Mouse (Mus musculus) C2C12 (cell line): ENCODE measurements around the gene Glmn. TPM values are rescaled to one million over a fixed set of nuclear protein-coding genes. Genes with fewer than 3 reads are reported as not detected.

ENCODE experiments used
- H3K27me3 ChIP-seq: one replicate; pipeline ENCODE4 v1.6.1; 2011; ENCODE audit not compliant: control insufficient read depth, insufficient read depth, insufficient read length
- H3K36me3 ChIP-seq: one replicate; pipeline ENCODE4 v1.6.1; 2011; ENCODE audit not compliant: control insufficient read depth, insufficient read depth
- H3K4me3 ChIP-seq: one replicate; pipeline ENCODE4 v1.5.1; 2011; ENCODE audit warnings: mild to moderate bottlenecking, control low read depth; ENCODE audit not compliant: poor library complexity, insufficient read depth, severe bottlenecking
- H3K79me2 ChIP-seq: one replicate; pipeline ENCODE4 v1.6.1; 2011; ENCODE audit not compliant: control insufficient read depth, insufficient read depth
- H3K79me3 ChIP-seq: one replicate; pipeline ENCODE4 v1.6.1; 2011; ENCODE audit warnings: low read depth, control low read depth
- H3ac ChIP-seq: one replicate; pipeline ENCODE3; 2011; ENCODE audit warnings: low read depth; ENCODE audit not compliant: control insufficient read depth, insufficient read length
- CEBPB ChIP-seq: IDR thresholded peaks from one replicate; pipeline ENCODE4 v1.6.1; 2011; ENCODE audit warnings: low read depth, mild to moderate bottlenecking, control low read depth, moderate library complexity
- CTCF ChIP-seq: IDR thresholded peaks from one replicate; pipeline ENCODE4 v1.5.1; 2011; ENCODE audit not compliant: control insufficient read depth, insufficient read depth, insufficient read length
- FOSL1 ChIP-seq: IDR thresholded peaks from one replicate; pipeline ENCODE4 v1.8.0; 2011; ENCODE audit warnings: mild to moderate bottlenecking, low read length; ENCODE audit not compliant: poor library complexity, insufficient read depth, severe bottlenecking
- MAX ChIP-seq: IDR thresholded peaks from one replicate; pipeline ENCODE4 v1.6.1; 2011; ENCODE audit warnings: mild to moderate bottlenecking, control low read depth
- MYOD1 ChIP-seq: IDR thresholded peaks from one replicate; pipeline ENCODE4 v1.6.1; 2011; ENCODE audit warnings: low read depth; ENCODE audit not compliant: control insufficient read depth, insufficient read length
- MYOG ChIP-seq: IDR thresholded peaks from one replicate; pipeline ENCODE4 v1.6.1; 2011; ENCODE audit not compliant: control insufficient read depth, insufficient read length; ENCODE audit errors: extremely low read depth
- USF1 ChIP-seq: IDR thresholded peaks from one replicate; pipeline ENCODE4 v1.6.1; 2011; ENCODE audit warnings: low read depth, mild to moderate bottlenecking, control low read depth, moderate library complexity
- polyA plus RNA-seq: library from polyadenylated mRNA; unstranded; fragments of >200 nt; fragmentation: generic; extraction: Trizol; gene quantifications from one replicate; pipeline ENCODE4 v1.2.1, GENCODE M21; 2012; ENCODE audit warnings: missing spikeins

The Glmn gene
- polyA plus RNA-seq, 1 experiment, result 3.5 TPM

- no peaks in the 10 kb centered on the region for H3K36me3 ChIP-seq
- H3K79me2 ChIP-seq, result no peaks in the 10 kb centered on the region
- no peak overlapping the region for H3K4me3 ChIP-seq
- TF ChIP-seq MYOD1, result no peak
- TF ChIP-seq USF1, result no peak
- no peak for TF ChIP-seq MYOG
- no peak for TF ChIP-seq FOSL1
- TF ChIP-seq CEBPB, result no peak
- TF ChIP-seq CTCF, result no peak
- no peak for TF ChIP-seq MAX
- H3K79me3 ChIP-seq, result no peaks in the 10 kb centered on the region
- no peak overlapping the region for H3ac ChIP-seq
- peaks cover 2% of the 10 kb centered on the region for H3K27me3 ChIP-seq
These were observed 64.1 kb downstream of the Glmn start for GRCm38 (mm10) chr5:107533590-107533989.

GRCm38 (mm10) chr5:107528856-107529255 lies 68.8 kb downstream of the Glmn start:
- Histone ChIP-seq H3K79me3 (no peaks in the 10 kb centered on the region), H3ac (no peak overlapping the region), H3K4me3 (no peak overlapping the region), H3K79me2 (no peaks in the 10 kb centered on the region), H3K36me3 (no peaks in the 10 kb centered on the region), H3K27me3 (no peaks in the 10 kb centered on the region)
- TF ChIP-seq MYOD1 (no peak), MAX (no peak), MYOG (no peak), CTCF (no peak), FOSL1 (no peak), CEBPB (no peak)

GRCm38 (mm10) chr5:107524281-107524680 lies 73.4 kb downstream of the Glmn start:
- no peaks in the 10 kb centered on the region for H3K27me3 ChIP-seq
- no peaks in the 10 kb centered on the region for H3K79me2 ChIP-seq
- no peaks in the 10 kb centered on the region for H3K79me3 ChIP-seq
- TF ChIP-seq MYOG, result no peak
- no peak for TF ChIP-seq USF1
- no peak for TF ChIP-seq CEBPB
- no peak for TF ChIP-seq MYOD1
- TF ChIP-seq MAX, result no peak
- TF ChIP-seq FOSL1, result no peak
- H3ac ChIP-seq, result no peak overlapping the region
- H3K36me3 ChIP-seq, result no peaks in the 10 kb centered on the region
- no peak overlapping the region for H3K4me3 ChIP-seq

GRCm38 (mm10) chr5:107521897-107522296 lies 75.8 kb downstream of the Glmn start:
- no peak for TF ChIP-seq MYOG
- no peak for TF ChIP-seq USF1
- TF ChIP-seq FOSL1, result no peak
- TF ChIP-seq MAX, result no peak
- Histone ChIP-seq H3K36me3 (no peaks in the 10 kb centered on the region), H3K79me2 (no peaks in the 10 kb centered on the region), H3K27me3 (no peaks in the 10 kb centered on the region), H3K4me3 (no peak overlapping the region), H3ac (no peak overlapping the region), H3K79me3 (no peaks in the 10 kb centered on the region)

GRCm38 (mm10) chr5:107521386-107521785 lies 76.3 kb downstream of the Glmn start:
- Histone ChIP-seq H3K27me3 (no peaks in the 10 kb centered on the region), H3K79me3 (no peaks in the 10 kb centered on the region), H3K36me3 (no peaks in the 10 kb centered on the region)

GRCm38 (mm10) chr5:107518602-107519001 lies 79.1 kb downstream of the Glmn start:
- no peak overlapping the region for H3K4me3 ChIP-seq
- H3K79me3 ChIP-seq, result no peaks in the 10 kb centered on the region
- H3ac ChIP-seq, result no peak overlapping the region
- H3K79me2 ChIP-seq, result no peaks in the 10 kb centered on the region
- no peaks in the 10 kb centered on the region for H3K27me3 ChIP-seq
- TF ChIP-seq FOSL1, result no peak
- no peak for TF ChIP-seq MYOD1
- no peak for TF ChIP-seq MAX
- no peak for TF ChIP-seq USF1
- no peak for TF ChIP-seq CTCF
- TF ChIP-seq MYOG, result no peak
- TF ChIP-seq CEBPB, result no peak
- H3K36me3 ChIP-seq, result no peaks in the 10 kb centered on the region

More at GRCm38 (mm10) chr5:107521386-107521785, 76.3 kb downstream of the Glmn start:
- no peak overlapping the region for H3ac ChIP-seq
- no peak overlapping the region for H3K4me3 ChIP-seq
- no peaks in the 10 kb centered on the region for H3K79me2 ChIP-seq
- TF ChIP-seq CTCF, result no peak
- no peak for TF ChIP-seq FOSL1
- no peak for TF ChIP-seq USF1
- no peak for TF ChIP-seq MAX
- no peak for TF ChIP-seq MYOD1
- no peak for TF ChIP-seq CEBPB
- TF ChIP-seq MYOG, result no peak
